Mouse (Mus musculus): ENCODE data around the gene Mfap3.

GRCm38 (mm10) chr11:57506899-57507298, 11.6 kb upstream of the Mfap3 start:
- TF ChIP-seq POLR2A (IDR thresholded peaks at IDR 0.05; ENCODE audit: insufficient read depth, low read depth, low read length) (no peak), EP300 (IDR thresholded peaks at IDR 0.05; ENCODE audit: insufficient read depth, low read depth, low read length) (no peak)

Data from heart, adult 2 months (tissue).